Mouse (Mus musculus): Measurements from ENCODE around the gene Mrtfa.

Gene Mrtfa

DNA sequence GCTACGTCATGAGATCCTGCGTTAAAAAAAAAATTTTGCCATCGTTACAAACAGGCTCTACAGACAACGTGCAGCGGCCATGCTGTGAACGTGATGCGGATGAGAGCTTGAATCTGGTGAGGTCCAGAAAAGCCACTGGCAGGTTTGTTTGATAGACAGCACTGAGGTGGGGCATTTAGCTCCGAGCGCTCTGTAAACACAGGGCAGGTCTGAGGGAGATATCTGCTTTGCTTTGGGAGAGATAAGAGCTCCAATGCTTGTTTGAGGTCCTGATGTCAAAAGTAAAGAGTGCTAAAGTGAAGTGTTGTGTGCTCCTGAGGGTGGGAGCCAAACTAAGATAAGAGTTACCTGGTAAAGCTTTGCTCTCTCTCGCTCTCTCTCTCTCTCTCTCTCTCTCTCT, 6.6 kb upstream of the Mrtfa start:
- DNase-seq (ENCODE audit: low spot score), result no peak

DNA sequence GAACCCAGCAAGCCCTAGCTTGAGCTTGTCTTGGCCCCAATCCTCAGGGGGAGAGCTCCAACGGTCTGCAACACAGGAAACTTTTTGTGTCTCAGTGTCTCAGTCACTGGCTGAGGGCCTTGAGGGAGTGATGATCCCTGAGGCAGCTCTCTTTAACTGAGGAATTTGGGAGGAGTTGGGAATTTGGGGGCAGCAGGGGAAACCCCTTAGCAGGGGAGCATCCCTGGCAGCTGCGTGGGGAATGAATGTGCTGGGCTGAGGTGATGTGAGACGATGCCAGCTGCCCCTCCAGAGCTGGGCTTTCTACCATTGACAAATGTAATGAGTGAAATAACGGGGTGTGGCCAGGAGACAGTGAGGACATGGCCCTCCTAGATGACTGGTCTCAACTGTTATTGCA, 4.9 kb upstream of the Mrtfa start:
- DNase-seq (ENCODE audit: low spot score), result no peak

- no peak for DNase-seq (ENCODE audit: low spot score)
Measured at GRCm38 (mm10) chr15:81194791-81195190, 4.2 kb upstream of the Mrtfa start.

DNA sequence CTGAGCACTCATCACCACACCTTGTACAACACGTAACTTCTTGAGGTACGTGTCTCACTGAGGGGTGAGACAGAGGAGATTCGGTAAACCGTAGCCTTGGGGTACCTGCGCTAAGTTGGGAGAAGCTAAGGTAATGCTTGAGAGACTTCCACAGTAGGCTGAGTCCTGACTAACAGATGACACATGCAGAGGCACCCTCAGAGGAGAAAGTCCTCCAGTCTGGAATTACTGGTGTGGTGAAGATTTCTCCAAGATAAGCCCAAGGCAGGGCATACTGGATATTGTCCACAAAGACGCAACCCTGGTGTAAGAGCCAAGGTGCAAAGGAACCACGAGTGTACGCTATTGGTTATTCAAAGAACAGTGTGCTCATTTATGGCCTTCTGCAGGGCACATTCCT, 2.3 kb upstream of the Mrtfa start:
- no peak for DNase-seq (ENCODE audit: low spot score)

- DNase-seq (ENCODE audit: low spot score), result no peak
Measured at GRCm38 (mm10) chr15:81192316-81192715, 1.8 kb upstream of the Mrtfa start.

DNA sequence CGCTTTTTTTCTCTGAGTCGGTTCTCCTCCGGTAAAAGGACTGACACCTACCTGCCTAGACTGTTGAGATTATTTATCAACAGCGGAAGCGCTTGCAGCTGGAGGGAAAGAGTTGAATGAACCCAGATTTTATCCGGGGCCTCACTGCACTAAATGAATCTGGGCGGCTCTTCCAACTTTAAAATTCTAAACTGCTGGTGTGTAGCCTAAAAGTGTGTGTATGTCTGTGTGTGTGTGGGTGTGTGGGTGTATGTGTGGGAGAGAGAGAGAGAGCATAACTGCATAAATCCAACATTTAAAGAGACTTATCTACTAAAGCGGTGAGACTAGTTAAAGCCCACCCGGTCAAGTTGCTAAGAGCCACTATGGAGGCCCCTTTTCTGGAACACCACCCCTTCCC, 746 bp upstream of the Mrtfa start:
- no peak for DNase-seq (ENCODE audit: low spot score)

DNA sequence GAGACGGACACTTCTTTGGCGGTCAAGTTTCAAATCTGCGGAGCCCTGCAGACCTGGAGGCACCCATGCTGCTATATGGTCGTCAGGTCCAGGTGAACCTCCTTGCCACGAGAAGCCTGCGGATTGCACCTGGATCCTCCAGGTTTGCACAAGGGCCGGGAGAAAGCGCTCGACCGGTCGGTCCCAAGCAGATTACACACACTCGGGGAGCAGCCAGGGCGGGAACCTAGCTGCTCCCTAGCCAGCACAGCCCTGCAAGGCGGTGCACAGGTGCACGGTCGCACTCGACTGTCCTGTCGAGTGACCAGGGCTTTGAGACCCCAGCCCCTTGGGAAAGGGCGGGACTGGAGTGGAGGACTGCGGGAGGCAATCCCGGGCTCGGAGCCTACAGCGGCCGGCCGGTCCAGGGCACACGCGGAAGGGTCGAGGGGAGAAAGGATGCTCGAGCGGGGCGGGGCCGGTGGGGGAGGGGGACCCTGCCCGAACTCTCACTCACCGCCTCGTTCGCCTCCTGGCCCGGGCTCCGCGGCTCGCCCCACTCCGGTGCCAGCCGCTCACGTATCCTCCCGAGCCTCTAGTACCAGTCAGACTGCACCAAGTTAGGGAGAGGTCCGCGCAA, 437 bp downstream of the Mrtfa start:
- DNase-seq (ENCODE audit: low spot score), result no peak

GRCm38 (mm10) chr15:81189061-81189460, 1.5 kb downstream of the Mrtfa start:
- no peak for DNase-seq (ENCODE audit: low spot score)

GRCm38 (mm10) chr15:81184913-81185312, 5.6 kb downstream of the Mrtfa start:
- no peak for DNase-seq (ENCODE audit: low spot score)

GRCm38 (mm10) chr15:81181233-81181632, 9.3 kb downstream of the Mrtfa start:
- DNase-seq (ENCODE audit: low spot score), result no peak

- no peak for DNase-seq (ENCODE audit: low spot score)
Measured at GRCm38 (mm10) chr15:81179523-81179922, 11.0 kb downstream of the Mrtfa start.

DNA sequence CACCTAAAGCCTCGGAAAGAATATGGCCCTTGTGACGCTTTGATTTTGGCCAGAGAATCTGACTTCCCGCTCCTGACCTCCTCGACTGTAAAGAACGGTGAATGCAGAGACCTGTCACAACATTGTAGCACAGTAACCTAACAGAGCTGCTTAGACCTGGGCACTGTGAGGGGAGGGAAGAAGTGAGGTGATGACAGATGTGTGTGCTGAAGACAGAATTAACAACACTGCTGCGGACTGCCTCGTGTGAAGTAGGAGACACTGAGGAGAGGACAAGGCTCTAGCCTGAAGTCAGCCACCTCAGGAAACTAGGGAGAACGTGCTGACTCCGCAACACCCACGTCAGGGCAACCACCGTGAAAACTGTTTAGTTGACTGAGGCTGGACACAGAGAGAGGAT, 11.9 kb downstream of the Mrtfa start:
- no peak for DNase-seq (ENCODE audit: low spot score)

- peak; percentile 28 for DNase-seq (ENCODE audit: low spot score)
Measured at GRCm38 (mm10) chr15:81177860-81178259, 12.7 kb downstream of the Mrtfa start.

DNA sequence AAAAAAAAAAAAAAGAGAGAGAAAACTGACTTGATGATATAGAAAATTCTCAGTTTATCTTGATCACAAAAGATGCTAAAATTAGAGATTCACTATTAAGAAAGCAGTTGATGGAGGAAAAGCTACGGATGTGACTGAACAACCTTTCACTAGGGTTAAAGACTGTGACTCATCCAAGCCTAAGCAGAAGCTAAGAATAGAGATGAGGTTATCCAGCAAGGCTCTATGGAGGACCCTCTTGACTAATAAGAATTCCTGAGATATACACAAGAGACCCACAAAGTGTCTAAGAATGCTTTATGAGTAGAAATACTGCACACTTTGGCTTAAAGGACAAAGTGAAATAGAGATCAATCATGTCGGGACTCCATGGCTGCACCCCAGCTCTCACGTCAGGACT, 14.9 kb downstream of the Mrtfa start:
- no peak for DNase-seq (ENCODE audit: low spot score)

GRCm38 (mm10) chr15:81172259-81172658, 18.3 kb downstream of the Mrtfa start:
- no peak for DNase-seq (ENCODE audit: low spot score)

DNA sequence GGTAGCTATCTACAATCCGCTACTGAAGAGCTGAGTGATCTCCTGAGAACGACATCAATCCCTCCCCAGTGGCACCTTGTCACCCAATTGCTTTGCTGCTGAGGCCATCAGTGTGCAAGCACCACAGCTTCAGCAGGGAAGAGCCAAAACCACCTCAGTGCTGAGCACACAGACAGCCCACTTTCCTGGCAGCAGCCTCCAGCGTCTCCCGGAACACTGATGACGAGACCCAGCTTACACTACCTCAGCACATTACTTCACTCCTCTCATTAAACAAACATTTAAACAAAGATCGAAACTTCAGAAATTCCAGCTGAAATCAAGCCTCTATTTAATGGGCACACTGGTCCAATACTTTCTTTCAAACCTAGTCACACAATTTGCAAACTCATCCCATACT, 21.8 kb downstream of the Mrtfa start:
- DNase-seq (ENCODE audit: low spot score), result no peak

- no peak for DNase-seq (ENCODE audit: low spot score)
Measured at GRCm38 (mm10) chr15:81167831-81168230, 22.7 kb downstream of the Mrtfa start.

GRCm38 (mm10) chr15:81166291-81166690, 24.3 kb downstream of the Mrtfa start:
- DNase-seq (ENCODE audit: low spot score), result no peak

GRCm38 (mm10) chr15:81164560-81165310, 25.8 kb downstream of the Mrtfa start:
- no peak for DNase-seq (ENCODE audit: low spot score)

DNA sequence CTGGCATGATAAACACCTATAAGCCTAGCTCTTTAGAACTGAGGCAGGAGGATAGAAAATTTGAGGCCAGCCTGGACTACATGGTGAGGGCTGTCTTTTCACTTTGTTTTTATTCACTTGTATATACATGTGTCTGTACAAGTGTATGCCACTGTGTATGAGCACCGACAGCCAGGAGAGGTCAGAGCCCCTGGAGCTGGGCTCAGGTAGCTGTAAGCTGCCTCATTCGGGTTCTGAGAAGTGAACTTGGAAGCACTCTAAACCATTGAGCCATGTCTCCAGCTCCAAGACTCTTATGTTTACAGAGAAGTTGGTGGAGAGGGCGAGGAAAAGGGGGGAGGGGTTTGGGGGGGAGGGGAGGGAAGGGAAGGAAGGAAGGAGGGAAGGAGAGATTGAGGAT, 29.0 kb downstream of the Mrtfa start:
- no peak for DNase-seq (ENCODE audit: low spot score)

GRCm38 (mm10) chr15:81160677-81161076, 29.9 kb downstream of the Mrtfa start:
- DNase-seq (ENCODE audit: low spot score), result no peak

- DNase-seq (ENCODE audit: low spot score), result no peak
Measured at GRCm38 (mm10) chr15:81159212-81159611, 31.3 kb downstream of the Mrtfa start.

DNA sequence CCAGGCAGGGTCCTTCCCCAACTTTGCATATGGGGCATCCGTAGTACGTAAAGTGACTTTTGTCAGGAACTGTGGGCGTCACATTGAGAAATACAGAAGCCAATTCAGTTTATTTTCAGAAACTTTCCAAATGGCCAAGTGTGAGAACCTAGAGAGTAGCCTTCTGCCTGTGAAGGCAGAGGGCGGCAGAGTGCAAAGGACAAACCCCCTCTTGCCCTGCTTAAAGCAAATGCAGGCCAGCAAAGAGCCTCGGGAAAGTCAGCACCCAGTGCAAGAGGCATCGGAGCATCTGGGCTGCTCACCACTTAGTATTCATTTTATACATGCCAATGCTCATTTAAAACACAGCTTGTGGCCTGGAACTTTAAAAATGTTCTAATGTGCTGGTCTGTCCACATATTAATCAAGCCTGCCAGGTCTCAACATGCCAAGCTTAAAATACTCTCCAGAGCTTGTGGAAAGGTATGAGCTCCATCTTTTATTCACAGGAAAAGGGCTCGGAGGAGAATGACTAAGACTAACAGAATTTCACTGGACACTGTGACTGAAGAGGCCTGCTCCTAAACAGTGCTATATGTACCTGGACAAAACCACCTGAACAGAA, 31.9 kb downstream of the Mrtfa start:
- no peak for DNase-seq (ENCODE audit: low spot score)

DNA sequence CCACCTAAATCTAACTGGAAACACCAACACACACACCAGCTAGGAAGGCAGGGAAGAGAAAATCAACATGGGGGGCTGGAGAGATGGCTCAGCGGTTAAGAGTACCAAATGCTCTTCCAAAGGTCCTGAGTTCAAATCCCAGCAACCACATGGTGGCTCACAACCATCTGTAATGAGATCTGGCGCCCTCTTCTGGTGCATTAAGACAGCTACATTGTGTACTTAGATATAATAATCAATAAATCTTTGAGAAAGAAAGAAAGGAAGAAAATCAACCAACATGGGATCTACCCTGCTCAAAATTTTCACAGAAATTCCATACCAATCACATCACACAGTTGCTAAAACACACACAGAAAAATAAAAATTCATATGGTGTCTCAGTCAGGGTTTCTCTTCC, 34.1 kb downstream of the Mrtfa start:
- no peak for DNase-seq (ENCODE audit: low spot score)

Measured in layer of hippocampus, adult 11-12 months (tissue).